8 mouse cellular contexts compared by ENCODE assay signal in the genomic region with DNA sequence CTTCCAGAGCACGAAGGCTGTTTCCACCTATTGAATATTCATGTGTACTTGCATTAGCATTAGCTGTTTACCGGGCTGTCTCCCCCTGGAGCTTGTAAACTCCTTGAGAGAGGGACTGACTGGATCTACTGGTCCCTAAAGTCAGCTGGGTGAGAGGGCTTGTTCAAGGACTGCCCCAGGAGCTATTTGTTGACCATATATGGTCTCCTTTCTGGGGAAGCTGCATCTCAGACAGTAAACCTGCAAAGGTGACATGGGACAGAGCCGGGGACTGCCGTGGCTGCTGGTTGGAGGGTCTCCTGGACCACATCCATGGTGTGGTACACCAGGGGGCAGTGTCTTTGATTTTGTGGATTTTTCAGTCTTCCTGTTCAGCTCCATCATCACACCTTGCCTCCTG. TPM values are rescaled to one million over a fixed set of nuclear protein-coding genes. Genes with fewer than 3 reads are reported as not detected.
DNase-seq lines count a peak whose midpoint lies in the region; ATAC-seq lines count a peak whose summit lies in the region.
"Had no signal": no experiment of that assay in that cellular context is flagged by ENCODE, and none has a peak within 500 bp of the region (broad histone marks: within the 10 kb centered on the region; RNA-seq: fewer than 3 reads in every experiment).

No protein-coding gene starts in this region.

- DNase-seq in kidney, adult 8-10 months, result no peak
- DNase-seq in embryo, embryonic 11 days, result peak; percentile 54
- DNase-seq in hindbrain, embryonic 11.5 days (ENCODE audit: low spot score), result peak; percentile 33
- DNase-seq in spleen, postnatal 14 days (ENCODE audit: low spot score in 2 of 2), result no peak
- DNase-seq in adrenal gland, adult 18-20 months (ENCODE audit: low spot score in 2 of 2), result no peak

- H3K27ac ChIP-seq in kidney, embryonic 16.5 days (ENCODE audit: low read length), result peak overlapping the region; percentile 45; the same call in 1 of the 2 replicates
- 0 out of 2 replicates have a peak overlapping the region, but pooled peaks have one; percentile 24 for H3K27ac ChIP-seq in hindbrain, embryonic 11.5 days (ENCODE audit: low read depth, low read length)
- H3K27ac ChIP-seq in neural tube, embryonic 12.5 days, result 0 out of 2 replicates have a peak overlapping the region, but pooled peaks have one; percentile 64

- no peak overlapping the region for H3K9ac ChIP-seq in kidney, embryonic 16.5 days (replicated peaks; ENCODE audit: low read length)
- H3K9ac ChIP-seq in hindbrain, embryonic 11.5 days (ENCODE audit: low read depth, low read length), result no peak overlapping the region
- no peak overlapping the region for H3K9ac ChIP-seq in neural tube, embryonic 12.5 days

- no peaks in the 10 kb centered on the region for H3K27me3 ChIP-seq in kidney, embryonic 16.5 days (ENCODE audit: insufficient read depth, low read length)
- no peaks in the 10 kb centered on the region for H3K27me3 ChIP-seq in hindbrain, embryonic 11.5 days (ENCODE audit: control insufficient read depth, insufficient read depth, low read length)
- no peaks in the 10 kb centered on the region for H3K27me3 ChIP-seq in neural tube, embryonic 12.5 days (replicated peaks)

- H3K4me1 ChIP-seq in kidney, embryonic 16.5 days (ENCODE audit: insufficient read depth, low read length), result peaks cover 19% of the 10 kb centered on the region; the same call in 1 of the 2 replicates
- no peaks in the 10 kb centered on the region for H3K4me1 ChIP-seq in hindbrain, embryonic 11.5 days (replicated peaks; ENCODE audit: control insufficient read depth, insufficient read depth, low read length)
- H3K4me1 ChIP-seq in neural tube, embryonic 12.5 days, result peaks cover 16% of the 10 kb centered on the region

- no peak overlapping the region for H3K4me2 ChIP-seq in kidney, embryonic 16.5 days (replicated peaks; ENCODE audit: low read depth, low read length)
- no peak overlapping the region for H3K4me2 ChIP-seq in hindbrain, embryonic 11.5 days (replicated peaks; ENCODE audit: low read depth, low read length)
- 0 out of 2 replicates have a peak overlapping the region, but pooled peaks have one; percentile 20 for H3K4me2 ChIP-seq in neural tube, embryonic 12.5 days (replicated peaks)

- no peak for ATAC-seq in kidney, embryonic 16.5 days (ENCODE audit: low FRiP score, low TSS enrichment)
- no peak for ATAC-seq in hindbrain, embryonic 11.5 days (ENCODE audit: low FRiP score)
- ATAC-seq in neural tube, embryonic 12.5 days (ENCODE audit: low FRiP score, low read depth), result no peak

- 11% methylated on average over 4 of the region's 4 CpGs for WGBS in kidney, embryonic 16.5 days
- WGBS in hindbrain, embryonic 11.5 days, result 24% methylated on average over 4 of the region's 4 CpGs
- WGBS in neural tube, embryonic 12.5 days, result 20% methylated on average over 4 of the region's 4 CpGs

- no peaks in the 10 kb centered on the region for H3K36me3 ChIP-seq in kidney, embryonic 16.5 days (ENCODE audit: insufficient read depth, low read length)
- H3K36me3 ChIP-seq in hindbrain, embryonic 11.5 days (ENCODE audit: control insufficient read depth, insufficient read depth, low read length), result no peaks in the 10 kb centered on the region
- no peaks in the 10 kb centered on the region for H3K36me3 ChIP-seq in neural tube, embryonic 12.5 days

- no peak overlapping the region for H3K4me3 ChIP-seq in kidney, embryonic 16.5 days (ENCODE audit: low read length)
- no peak overlapping the region for H3K4me3 ChIP-seq in hindbrain, embryonic 11.5 days (ENCODE audit: low read depth, low read length)
- H3K4me3 ChIP-seq in neural tube, embryonic 12.5 days, result no peak overlapping the region
- H3K4me3 ChIP-seq: myocyte had no signal

- no peaks in the 10 kb centered on the region for H3K9me3 ChIP-seq in kidney, embryonic 16.5 days (ENCODE audit: low read length)
- H3K9me3 ChIP-seq in hindbrain, embryonic 11.5 days (ENCODE audit: control insufficient read depth, low read length), result no peaks in the 10 kb centered on the region
- no peaks in the 10 kb centered on the region for H3K9me3 ChIP-seq in neural tube, embryonic 12.5 days

RNA-seq across cellular contexts. Expression of a gene that starts 5.1 kb away (rescaled TPM):
- polyA plus RNA-seq in kidney, embryonic 16.5 days (2015; fragmentation: Nextera tagmentation; extraction: Ambion mirVana), result 90.4 and 97.7 TPM in 2 replicates
- 80.7 and 82.8 TPM in 2 replicates for polyA plus RNA-seq in hindbrain, embryonic 11.5 days (2014; fragmentation: Nextera tagmentation; extraction: Ambion mirVana)
- polyA plus RNA-seq in neural tube, embryonic 12.5 days (2016; fragmentation: Nextera tagmentation; extraction: Ambion mirVana), result 82.0 and 84.2 TPM in 2 replicates
- total RNA-seq in adrenal gland, adult 18-20 months (2021), result 10 to 100 TPM; 55.5 to 61.6 TPM

RNA-seq across cellular contexts. Expression of a gene that starts 19.7 kb away (rescaled TPM):
- 1.1 and 1.5 TPM in 2 replicates for polyA plus RNA-seq in kidney, embryonic 16.5 days (2015; fragmentation: Nextera tagmentation; extraction: Ambion mirVana)
- 0.59 and 1.2 TPM in 2 replicates for polyA plus RNA-seq in hindbrain, embryonic 11.5 days (2014; fragmentation: Nextera tagmentation; extraction: Ambion mirVana)
- 0.66 and 0.73 TPM in 2 replicates for polyA plus RNA-seq in neural tube, embryonic 12.5 days (2016; fragmentation: Nextera tagmentation; extraction: Ambion mirVana)
- 1 to 10 TPM; 1.2 to 1.5 TPM for total RNA-seq in adrenal gland, adult 18-20 months (2021)

RNA-seq across cellular contexts. Expression of a gene that starts 42.0 kb away (rescaled TPM):
- polyA plus RNA-seq in kidney, embryonic 16.5 days (2015; fragmentation: Nextera tagmentation; extraction: Ambion mirVana), result 3.8 TPM in 2 replicates
- polyA plus RNA-seq in hindbrain, embryonic 11.5 days (2014; fragmentation: Nextera tagmentation; extraction: Ambion mirVana), result 2.7 and 3.0 TPM in 2 replicates
- polyA plus RNA-seq in neural tube, embryonic 12.5 days (2016; fragmentation: Nextera tagmentation; extraction: Ambion mirVana), result 2.1 and 3.2 TPM in 2 replicates
- 10 to 100 TPM; 30.7 to 34.2 TPM for total RNA-seq in adrenal gland, adult 18-20 months (2021)

Comparison
In these comparisons a context has a peak if more than half of its experiments do, and no peak if none do; other contexts are left out.
1. DNase-seq: peak in embryo, embryonic 11 days (single experiment) and hindbrain, embryonic 11.5 days (single experiment); none in kidney, adult 8-10 months (0 of 2), spleen, postnatal 14 days (0 of 2) and adrenal gland, adult 18-20 months (0 of 2).
2. Peak in every context shown above with its lines, with median percentiles within 50 percentile points of each other: H3K27ac ChIP-seq.